Mouse (Mus musculus) embryonic fibroblast, embryonic 13.5 days (primary cell): Measurements from ENCODE around the gene Pus1.

Experiments used
- CTCF ChIP-seq: IDR thresholded peaks from 2 replicates; pipeline ENCODE4 v1.5.1; 2011; ENCODE audit warnings: mild to moderate bottlenecking, control low read depth, low read length, moderate library complexity, borderline replicate concordance; ENCODE audit not compliant: insufficient read depth
- POLR2A ChIP-seq: IDR thresholded peaks from 2 replicates; pipeline ENCODE4 v1.6.1; 2011; ENCODE audit warnings: low read depth, mild to moderate bottlenecking, control low read depth, low read length, moderate library complexity

GRCm38 (mm10) chr5:110727850-110728249 is 52.6 kb downstream of the Pus1 start:
- TF ChIP-seq CTCF (no peak), POLR2A (no peak)
